Mouse (Mus musculus) stomach, postnatal 0 days (tissue): ENCODE data around the gene Cox4i2.

Experiments used
- CTCF ChIP-seq: IDR thresholded peaks from 2 replicates; pipeline ENCODE4 v1.5.1; 2016; ENCODE audit warnings: antibody characterized with exemption, low read depth, mild to moderate bottlenecking, moderate library complexity
- EP300 ChIP-seq: optimal IDR thresholded peaks from 2 replicates; pipeline ENCODE3; 2016; ENCODE audit warnings: antibody characterized with exemption

DNA sequence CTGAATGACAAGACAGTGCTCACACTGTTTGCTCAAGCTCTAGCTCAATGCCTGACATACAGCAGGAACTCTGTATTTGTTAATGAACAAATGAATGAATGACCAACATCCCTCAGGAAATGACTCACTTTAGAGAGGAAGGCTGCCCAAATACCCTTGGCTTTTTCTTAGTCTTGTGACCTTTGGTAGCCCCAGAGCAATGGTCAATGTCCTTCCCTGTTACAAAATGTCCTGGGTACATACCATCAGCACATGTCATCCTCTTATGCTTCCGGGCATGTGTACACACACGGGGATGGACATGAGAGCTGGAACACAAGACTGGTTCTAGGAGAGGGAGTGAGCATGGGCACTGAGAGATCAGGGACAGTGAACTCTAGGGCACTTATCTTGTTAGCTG, 52.1 kb downstream of the Cox4i2 start:
- TF ChIP-seq CTCF (no peak), EP300 (no peak)
